Mouse (Mus musculus) thymus, postnatal 14 days (tissue): ENCODE measurements around the gene Wdfy4.

Source experiments
- DNase-seq: peaks from one replicate; pipeline ENCODE4 v3.0.0; 2021

Wdfy4 gene

DNA sequence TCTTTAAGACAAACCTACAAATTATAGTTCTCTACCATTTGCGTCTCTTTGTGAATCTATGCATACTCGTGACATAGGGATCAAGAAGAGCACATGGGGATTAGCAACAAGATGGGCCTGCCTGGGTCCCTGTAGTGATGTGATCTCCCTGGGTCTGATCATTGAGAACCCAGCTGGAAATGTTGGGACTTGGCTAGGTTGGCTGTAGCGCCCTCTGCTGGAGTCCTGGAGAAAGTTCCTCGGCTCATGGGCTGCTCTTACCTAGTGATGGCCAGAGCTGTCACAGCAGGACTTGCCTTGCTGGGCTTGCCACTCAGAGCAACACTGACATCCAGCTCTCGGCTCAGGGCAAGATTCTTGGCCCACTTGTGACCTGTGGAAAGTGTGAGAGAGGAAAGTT, 224.8 kb downstream of the Wdfy4 start:
- peak; percentile 17 for DNase-seq

DNA sequence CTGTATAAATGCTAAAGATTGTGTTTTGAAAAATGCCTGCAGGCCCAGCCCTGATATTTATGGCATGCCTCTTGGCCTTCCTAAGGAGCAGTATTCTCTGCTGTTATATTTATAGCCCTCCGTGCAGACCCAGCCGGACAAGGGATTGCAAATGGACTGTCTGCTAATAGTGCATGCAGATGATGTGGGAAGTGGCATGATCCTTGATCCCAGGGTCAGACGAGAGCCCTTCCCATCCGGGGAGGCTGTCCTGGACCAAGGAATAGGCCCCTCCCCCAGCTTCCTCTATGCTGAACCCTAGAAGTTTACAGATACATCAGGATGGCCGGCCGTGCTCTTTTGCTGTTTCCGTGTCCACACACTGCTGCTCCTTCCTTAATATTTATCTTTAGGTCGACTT, 226.6 kb downstream of the Wdfy4 start:
- no peak for DNase-seq

DNA sequence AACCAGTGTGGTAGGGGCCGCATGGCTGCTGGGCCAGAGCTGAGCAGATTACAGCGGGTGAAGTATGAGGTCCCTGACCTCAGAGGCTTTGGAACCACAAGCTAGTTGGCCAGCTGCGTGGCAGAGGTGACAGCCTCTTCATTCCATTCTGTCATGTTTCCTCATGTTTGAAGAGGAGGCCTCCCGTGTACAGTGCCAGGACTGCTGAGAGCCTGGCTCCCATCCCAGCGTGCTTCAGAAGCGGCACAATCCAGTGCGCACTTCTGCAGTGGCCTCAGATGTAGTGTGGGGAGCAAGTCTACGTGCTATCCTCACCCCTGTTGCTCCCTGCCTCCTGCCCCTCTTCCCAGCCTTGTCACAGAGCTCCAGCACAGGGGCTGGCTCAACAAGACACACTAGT, 228.8 kb downstream of the Wdfy4 start:
- DNase-seq, result no peak

DNA sequence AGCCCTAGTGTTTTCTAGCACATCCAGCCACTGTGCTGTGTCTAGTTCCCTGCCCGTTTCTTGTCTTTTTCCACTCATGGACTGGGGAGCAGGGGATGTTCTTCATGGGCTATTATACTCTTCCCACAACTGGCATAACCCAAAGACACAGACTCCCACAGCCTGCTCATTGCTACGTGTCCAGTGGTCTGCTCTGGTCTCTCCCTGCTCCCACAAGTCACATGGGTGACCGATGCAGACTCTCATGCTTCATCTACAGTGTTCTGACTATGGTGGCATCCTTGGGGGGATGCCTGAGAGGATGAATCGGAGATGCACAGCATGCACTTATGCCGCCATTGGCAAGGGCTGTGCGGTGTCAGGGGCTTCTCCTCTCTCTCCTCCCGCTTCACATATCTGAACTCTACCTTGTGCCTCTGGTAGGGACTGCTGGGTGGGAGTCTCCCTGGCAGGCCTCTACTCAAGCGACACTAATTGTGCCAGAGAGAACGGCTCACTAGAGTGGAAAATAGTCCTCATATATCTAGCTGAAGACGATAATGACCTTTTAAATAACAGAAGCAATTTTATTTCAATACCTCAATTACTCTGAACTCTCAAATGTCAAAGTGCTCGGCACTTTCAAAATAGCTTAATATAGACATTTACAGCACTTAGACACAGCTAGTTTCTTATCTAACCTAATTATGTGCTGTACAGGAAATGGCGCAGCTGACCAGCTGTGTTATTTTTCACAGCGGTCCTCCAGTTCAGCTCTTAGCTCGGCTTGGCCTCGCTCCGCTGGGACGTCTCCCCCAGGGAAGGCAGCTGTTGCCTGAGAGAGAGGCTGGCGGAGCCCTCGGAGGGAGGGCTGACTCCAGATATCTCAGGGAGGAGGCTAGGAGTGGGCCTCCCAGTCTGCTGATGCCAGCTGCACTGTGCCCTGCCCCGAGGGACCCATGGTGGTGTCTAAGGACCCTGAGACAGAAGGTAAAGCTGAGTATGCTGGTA, 234.7 kb downstream of the Wdfy4 start:
- no peak for DNase-seq

DNA sequence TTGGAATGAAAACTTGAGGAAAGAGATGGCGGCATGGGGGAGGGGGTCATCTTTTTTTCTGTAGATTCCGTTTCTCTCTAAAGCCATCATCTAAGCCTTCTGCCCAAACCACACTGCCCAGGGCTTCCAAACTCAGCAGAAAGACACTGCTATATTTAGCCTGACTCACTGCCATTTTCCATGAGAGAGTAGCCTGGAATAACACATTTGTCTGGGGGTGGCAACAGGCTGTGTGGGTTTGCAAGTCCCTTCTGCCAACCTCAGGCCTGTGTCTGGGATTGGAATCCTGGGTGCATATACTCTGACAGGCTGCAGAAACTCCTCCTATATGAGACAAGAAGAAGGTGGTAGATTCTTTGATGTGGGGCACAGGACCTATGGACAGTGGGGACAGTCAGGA, 237.8 kb downstream of the Wdfy4 start:
- DNase-seq, result no peak

DNA sequence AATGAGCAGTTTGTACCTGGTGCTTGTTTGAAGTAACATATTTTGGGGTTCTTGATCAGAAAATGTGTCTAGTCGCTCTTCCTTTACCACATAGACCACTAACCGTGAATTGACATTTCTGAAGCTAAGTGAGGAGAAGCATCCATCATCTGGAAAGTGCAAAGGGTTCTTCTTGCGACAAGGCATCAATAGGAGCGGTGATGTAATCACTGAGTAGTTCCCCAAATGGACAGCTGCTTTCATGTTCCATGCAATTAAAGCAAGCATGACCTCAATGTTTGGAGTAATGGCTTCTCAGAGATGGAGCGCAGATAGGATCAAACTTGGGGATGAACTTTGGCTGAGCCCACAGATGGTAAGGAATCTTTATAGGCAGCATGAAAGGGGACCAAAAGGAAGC, 246.1 kb downstream of the Wdfy4 start:
- DNase-seq, result no peak

DNA sequence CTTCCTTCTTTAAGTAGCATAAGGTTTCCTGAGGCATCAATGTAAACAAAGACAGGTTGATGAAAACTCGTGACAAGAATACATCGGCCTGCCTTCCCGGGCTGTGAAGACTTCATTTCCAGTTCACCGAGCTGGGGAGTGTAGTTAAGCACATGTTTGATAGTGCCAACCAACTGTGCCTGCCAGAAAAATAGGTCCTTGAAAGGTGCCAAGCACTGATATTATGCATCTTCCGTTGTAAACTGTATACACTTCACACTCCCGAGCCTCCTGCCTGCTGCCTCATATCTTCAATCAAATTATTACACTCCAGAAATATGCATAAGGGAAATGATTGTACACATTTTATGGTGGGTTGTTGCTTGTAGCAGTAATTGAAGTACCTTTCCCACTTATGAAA, 251.2 kb downstream of the Wdfy4 start:
- DNase-seq, result no peak

DNA sequence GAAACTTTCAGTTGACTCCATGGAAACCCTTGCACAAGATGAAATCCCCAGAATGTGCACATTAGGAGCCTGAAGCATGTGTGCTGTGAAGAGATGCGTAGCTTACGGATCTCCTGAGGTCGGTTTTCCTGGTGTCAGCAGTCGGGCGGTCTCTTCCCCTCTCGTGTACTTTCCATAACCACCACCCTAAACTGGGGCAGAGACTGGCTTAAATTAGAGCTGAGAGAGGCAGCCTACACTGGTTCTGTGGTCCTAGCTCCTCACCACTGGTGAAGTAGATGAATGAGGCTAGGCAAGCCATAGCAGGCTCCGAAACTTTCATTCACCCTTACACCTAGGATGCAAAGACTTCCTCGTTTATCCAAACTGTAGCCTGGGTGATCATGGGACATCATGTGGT, 253.1 kb downstream of the Wdfy4 start:
- DNase-seq, result no peak

DNA sequence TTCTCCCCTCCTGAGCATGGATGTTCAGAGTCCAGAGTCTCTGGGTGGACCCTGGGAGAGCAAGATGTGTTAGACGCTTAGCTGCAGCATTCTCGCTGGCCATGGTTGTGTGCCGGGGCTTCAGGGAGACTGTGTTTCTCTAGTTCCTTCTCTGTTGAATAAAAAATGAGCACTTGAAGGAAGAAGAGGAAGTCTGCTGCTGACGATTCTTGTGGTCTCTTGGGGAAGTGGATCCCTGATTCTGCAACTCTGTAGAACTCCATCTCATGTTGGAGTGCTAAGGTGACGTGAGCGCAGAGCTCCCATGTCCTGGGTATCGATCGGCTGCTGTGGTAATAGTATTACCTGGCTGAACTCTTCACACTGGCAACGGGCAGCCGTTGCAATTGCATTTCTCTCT, 253.6 kb downstream of the Wdfy4 start:
- DNase-seq, result no peak

DNA sequence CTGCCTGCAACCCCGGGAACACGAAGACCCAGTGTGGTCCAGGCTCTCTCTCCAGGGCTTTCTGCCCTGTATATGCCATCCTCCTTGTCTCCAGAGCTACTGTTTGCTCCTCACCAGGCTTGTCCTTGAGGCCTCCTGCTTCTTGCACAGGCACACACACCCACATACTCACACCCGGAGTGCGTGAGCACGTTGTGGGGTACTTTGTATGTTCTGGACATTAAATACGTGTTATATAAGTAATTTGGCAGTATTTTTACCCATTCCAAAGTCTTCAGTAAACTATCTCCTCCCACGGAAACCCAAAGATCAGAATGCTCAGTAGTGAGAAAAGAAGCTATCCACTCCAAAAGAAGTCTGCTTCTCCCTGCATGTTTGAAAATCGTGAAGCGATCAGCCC, 261.4 kb downstream of the Wdfy4 start:
- DNase-seq, result no peak

DNA sequence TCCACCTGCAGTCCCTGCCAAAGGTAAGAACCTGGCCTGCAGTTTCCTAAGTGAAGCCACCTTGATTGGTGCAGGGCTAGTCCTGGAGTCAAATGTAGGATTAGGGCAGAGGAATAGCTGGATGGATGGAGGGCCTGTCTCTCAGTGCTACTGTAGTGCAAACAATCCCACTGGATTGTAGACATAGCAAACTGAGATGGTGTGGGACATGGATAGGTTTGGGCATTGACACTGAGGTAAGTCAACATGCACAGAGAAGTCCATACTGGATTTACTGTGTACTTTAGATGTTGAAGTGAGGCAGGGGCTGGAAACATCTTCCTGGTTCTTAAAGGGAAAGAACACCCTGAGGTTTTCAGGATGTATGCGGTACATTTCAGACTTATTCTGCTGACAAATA, 267.4 kb downstream of the Wdfy4 start:
- DNase-seq, result no peak

DNA sequence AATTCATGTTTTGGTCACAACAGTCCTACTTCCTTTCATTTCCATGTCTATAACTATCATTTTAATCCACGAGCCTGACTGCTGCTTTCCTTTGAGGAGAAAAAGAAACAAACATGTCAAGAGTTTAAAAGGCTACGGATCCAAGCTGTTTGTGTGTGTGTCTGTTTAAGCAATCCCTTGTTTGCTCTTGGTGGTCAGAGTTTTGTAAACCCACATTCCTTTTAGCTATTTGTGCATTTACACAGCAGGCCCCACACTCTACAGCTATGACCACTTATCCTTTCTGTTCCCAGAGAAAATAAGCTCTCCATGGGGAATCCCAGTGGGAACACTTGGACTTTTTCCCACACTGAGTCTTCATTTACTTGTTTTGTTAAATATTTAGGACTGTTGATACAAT, 269.9 kb downstream of the Wdfy4 start:
- no peak for DNase-seq

DNA sequence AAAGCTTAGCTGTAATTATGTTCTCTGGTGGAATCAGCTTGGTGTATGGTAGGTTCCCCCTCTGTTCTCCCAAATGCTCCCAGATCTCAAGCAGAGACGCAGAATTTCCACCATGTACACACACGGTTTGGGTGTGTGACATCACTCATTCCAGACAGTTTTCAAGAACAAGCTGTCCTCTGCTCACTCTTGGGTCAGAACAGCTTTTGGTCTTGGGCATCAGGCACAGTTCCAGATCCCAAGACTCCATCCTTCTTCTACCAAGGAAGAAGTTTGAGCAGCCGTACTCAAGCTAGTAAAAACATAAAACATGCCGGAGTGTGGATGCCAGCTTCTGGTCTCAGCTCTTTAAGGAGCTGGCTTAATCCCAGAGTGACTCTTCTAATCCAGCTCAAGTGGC, 274.1 kb downstream of the Wdfy4 start:
- no peak for DNase-seq
